ENCODE assay signal across 8 mouse cellular contexts in the genomic region with DNA sequence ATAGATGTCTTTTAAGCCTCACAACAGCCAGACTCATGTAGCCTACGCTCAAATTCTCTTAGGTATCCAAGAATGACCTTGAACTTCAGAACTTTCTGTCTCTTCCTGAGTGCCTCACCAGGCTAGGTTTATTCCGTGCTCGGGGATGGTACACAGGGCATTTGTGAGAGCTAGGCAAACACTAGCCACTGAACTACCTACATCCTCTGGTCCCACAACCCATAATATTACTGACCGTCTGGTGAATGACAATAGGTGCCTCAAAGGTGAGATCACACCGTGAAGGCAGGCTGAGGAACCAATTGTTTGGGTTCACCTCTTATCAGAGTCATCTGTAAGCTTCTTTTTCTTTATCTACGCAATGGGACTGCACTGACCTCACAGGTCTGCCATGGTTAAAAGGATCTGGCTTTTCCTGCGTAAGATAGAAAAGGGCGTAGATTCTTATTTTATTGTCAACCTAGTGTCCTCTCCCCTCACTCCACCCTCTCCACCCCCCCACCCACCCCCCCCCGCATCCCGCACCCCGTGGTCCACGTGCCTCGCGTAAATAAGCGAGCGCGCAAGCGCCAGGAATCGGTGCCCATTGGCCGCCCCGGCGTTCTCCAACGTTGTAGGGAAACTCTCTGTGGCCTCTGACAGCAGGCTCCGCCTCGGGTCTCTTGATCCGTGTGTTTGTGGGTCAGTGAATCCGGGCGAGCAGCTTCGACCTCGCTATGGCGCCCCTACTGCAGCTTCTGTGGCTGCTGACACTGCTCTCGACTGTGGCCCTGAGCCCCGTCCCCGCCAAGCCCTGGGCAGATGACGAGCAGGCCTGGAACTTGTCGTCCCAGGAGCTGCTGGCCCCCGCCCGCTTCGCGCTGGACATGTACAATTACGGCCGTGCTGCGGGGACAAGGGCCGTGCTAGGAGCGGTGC. TPM values are rescaled to one million over a fixed set of nuclear protein-coding genes. Genes with fewer than 3 reads are reported as not detected.
A peak's percentile ranks its signal among the peaks of the same experiment; 100 is the strongest.
DNase-seq lines count a peak whose midpoint lies in the region; ATAC-seq and TF ChIP-seq lines count a peak whose summit lies in the region.

A gene (plus strand): TSS at position 579 of the 918 bp plus-strand sequence.

- peak within 1 kb of the TSS; percentile 65 for H3K9ac ChIP-seq in liver, embryonic 16.5 days (ENCODE audit: low read depth, low read length)
- H3K9ac ChIP-seq in neural tube, embryonic 15.5 days (replicated peaks) = peak within 1 kb of the TSS; percentile 72

- no peak for TF ChIP-seq CTCF in Patski (IDR thresholded peaks at IDR 0.05)
- TF ChIP-seq CTCF in testis, adult 2 months (IDR thresholded peaks at IDR 0.05; ENCODE audit: control insufficient read depth, insufficient read depth, insufficient replicate concordance, low read depth, low read length) = no peak

- CTCF ChIA-PET in Patski (lab: Charles Lee) = interaction anchor here (1.3 kb wide), 1 partner anchor 16 kb away, joined by 3 read pairs; no protein-coding TSS in a partner anchor

- peak; percentile 45 for ATAC-seq in Patski
- peak; percentile 95 for ATAC-seq in frontal cortex, adult (ENCODE audit: low TSS enrichment)
- ATAC-seq in liver, embryonic 16.5 days (ENCODE audit: low read depth) = peak; percentile 12; the same call in 1 of the 2 replicates
- ATAC-seq in neural tube, embryonic 15.5 days (ENCODE audit: low FRiP score) = peak; percentile 92

- no peaks in the 10 kb centered on the region for H3K36me3 ChIP-seq in liver, embryonic 16.5 days (ENCODE audit: control insufficient read depth, insufficient read depth)
- peaks cover 20% of the 10 kb centered on the region for H3K36me3 ChIP-seq in neural tube, embryonic 15.5 days
- no peaks in the 10 kb centered on the region for H3K36me3 ChIP-seq in testis, adult 2 months (ENCODE audit: control insufficient read depth, insufficient read depth, low read length)

- H3K4me3 ChIP-seq in liver, embryonic 16.5 days (ENCODE audit: low read depth, low read length) = peak within 1 kb of the TSS; percentile 65
- peak within 1 kb of the TSS; percentile 76 for H3K4me3 ChIP-seq in neural tube, embryonic 15.5 days (replicated peaks)
- peak within 1 kb of the TSS; percentile 86 for H3K4me3 ChIP-seq in testis, adult 2 months (ENCODE audit: control insufficient read depth, low read depth, low read length)

- in situ Hi-C loops in Patski (cut with MboI; ENCODE audit: low pct_unique_long_range_greater_than_20kb) = no loop called here

- H3K4me1 ChIP-seq in liver, embryonic 16.5 days (ENCODE audit: control insufficient read depth, low read depth, low read length) = peaks cover 36% of the 10 kb centered on the region
- peaks cover 17% of the 10 kb centered on the region for H3K4me1 ChIP-seq in neural tube, embryonic 15.5 days
- H3K4me1 ChIP-seq in testis, adult 2 months (ENCODE audit: control insufficient read depth, insufficient read depth, low read length) = peaks cover 20% of the 10 kb centered on the region

- intact Hi-C loops in heart, postnatal 36 days (cut with DNase I) = no loop called here

- DNase-seq in Patski (ENCODE audit: low read depth, low spot score) = no peak
- peak; percentile 94 to 95 for DNase-seq in cerebellum, postnatal 10 days
- DNase-seq in heart, postnatal 36 days = peak; percentile 87
- peak; percentile 88 to 95 for DNase-seq in layer of hippocampus, adult 18-20 months (ENCODE audit: low spot score in 2 of 2)

- H3K4me2 ChIP-seq in liver, embryonic 16.5 days (ENCODE audit: low read depth, low read length) = peak within 1 kb of the TSS; percentile 85
- H3K4me2 ChIP-seq in neural tube, embryonic 15.5 days = peak within 1 kb of the TSS; percentile 98

- peaks cover 13% of the 10 kb centered on the region for H3K27me3 ChIP-seq in Patski
- peaks cover 33% of the 10 kb centered on the region for H3K27me3 ChIP-seq in liver, embryonic 16.5 days (ENCODE audit: control insufficient read depth, insufficient read depth, low read depth, low read length)
- no peaks in the 10 kb centered on the region for H3K27me3 ChIP-seq in neural tube, embryonic 15.5 days (replicated peaks)
- H3K27me3 ChIP-seq in testis, adult 2 months (ENCODE audit: control insufficient read depth, insufficient read depth, low read length) = no peaks in the 10 kb centered on the region

- H3K27ac ChIP-seq in liver, embryonic 16.5 days (ENCODE audit: low read length) = no peak within 1 kb of the TSS
- H3K27ac ChIP-seq in neural tube, embryonic 15.5 days (replicated peaks) = peak within 1 kb of the TSS; percentile 77
- H3K27ac ChIP-seq in testis, adult 2 months (ENCODE audit: control insufficient read depth, insufficient read depth, low read depth, low read length) = peak within 1 kb of the TSS; percentile 77

- POLR2A ChIA-PET in Patski (lab: Charles Lee) = interaction anchor here (0.8 to 1.0 kb wide), 2 partner anchors 15 to 195 kb away, joined by 3 to 4 read pairs; a partner anchor contains a TSS

- H3K9me3 ChIP-seq in liver, embryonic 16.5 days (replicated peaks; ENCODE audit: control insufficient read depth, low read length) = no peaks in the 10 kb centered on the region
- no peaks in the 10 kb centered on the region for H3K9me3 ChIP-seq in neural tube, embryonic 15.5 days (replicated peaks)

- peak; percentile 57 for TF ChIP-seq POLR2A in testis, adult 2 months (IDR thresholded peaks at IDR 0.05; ENCODE audit: control insufficient read depth, low read depth, low read length)

- WGBS in liver, embryonic 16.5 days (ENCODE audit: insufficient replicate concordance) = 5% methylated on average over 45 of the region's 45 CpGs
- 3% methylated on average over 45 of the region's 45 CpGs for WGBS in neural tube, embryonic 15.5 days

RNA-seq across cellular contexts. Expression of the gene that starts here (rescaled TPM):
- 79.4 TPM for polyA plus RNA-seq in Patski (2021)
- total RNA-seq in heart, postnatal 36 days (2021) = 10 to 100 TPM; 84.5 to 90.7 TPM
- 100 to 1,000 TPM; 104 to 111 TPM for total RNA-seq in layer of hippocampus, adult 18-20 months (2021)
- polyA plus RNA-seq in liver, embryonic 16.5 days (2015; fragmentation: Nextera tagmentation; extraction: Ambion mirVana) = 27.3 and 30.5 TPM in 2 replicates
- polyA plus RNA-seq in neural tube, embryonic 15.5 days (2015; fragmentation: Nextera tagmentation; extraction: Ambion mirVana) = 74.5 and 86.5 TPM in 2 replicates
- polyA plus RNA-seq in testis, adult 2 months (2012; rRNA removed) = 32.4 and 35.7 TPM in 2 replicates

Comparison
In these comparisons a context has a peak if more than half of its experiments do, and no peak if none do; other contexts are left out.
1. ATAC-seq: peak in every context shown above with its lines; median percentile 95 in frontal cortex, adult; 92 in neural tube, embryonic 15.5 days; 45 in Patski; 12 in liver, embryonic 16.5 days.